Comparison of ENCODE assay signal across 14 mouse cellular contexts in the genomic region with DNA sequence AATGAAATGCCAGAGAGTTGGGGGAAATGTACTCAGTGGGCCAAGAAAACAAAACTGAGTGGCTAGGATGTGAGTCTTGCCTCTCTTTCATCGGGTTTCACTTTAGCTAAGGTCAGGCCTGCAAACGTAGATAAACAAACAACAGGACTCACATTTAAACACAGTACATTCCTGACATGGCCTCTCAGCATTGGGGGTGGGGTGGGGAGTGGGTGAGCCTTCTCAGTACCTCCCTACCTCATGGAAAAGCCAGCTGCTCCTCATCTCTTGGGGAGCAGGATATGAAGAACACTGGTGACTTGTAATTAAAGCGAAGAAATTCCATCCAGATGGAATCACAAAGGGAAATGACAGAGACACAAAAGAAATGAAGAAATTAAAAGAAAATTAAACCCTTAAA.
DNase-seq lines count a peak whose midpoint lies in the region; ATAC-seq and TF ChIP-seq lines count a peak whose summit lies in the region.
"Had no signal": no experiment of that assay in that cellular context is flagged by ENCODE, and none has a peak within 500 bp of the region (broad histone marks: within the 10 kb centered on the region; RNA-seq: fewer than 3 reads in every experiment).

No protein-coding gene starts in this region.

- 26% methylated on average over 3 of the region's 3 CpGs for WGBS in kidney, embryonic 15.5 days
- 26% methylated on average over 3 of the region's 3 CpGs for WGBS in lung, embryonic 16.5 days

- H3K36me3 ChIP-seq in kidney, embryonic 15.5 days = no peaks in the 10 kb centered on the region
- no peaks in the 10 kb centered on the region for H3K36me3 ChIP-seq in lung, embryonic 16.5 days (ENCODE audit: control insufficient read depth, insufficient read depth, low read length)
- H3K36me3 ChIP-seq: embryonic facial prominence, embryonic 13.5 days; heart, embryonic 15.5 days; liver, embryonic 12.5 days had no signal

- no peaks in the 10 kb centered on the region for H3K27me3 ChIP-seq in kidney, embryonic 15.5 days
- no peaks in the 10 kb centered on the region for H3K27me3 ChIP-seq in lung, embryonic 16.5 days (ENCODE audit: control insufficient read depth, insufficient read depth, low read depth, low read length)
- H3K27me3 ChIP-seq: embryonic facial prominence, embryonic 13.5 days; heart, embryonic 15.5 days; liver, embryonic 12.5 days had no signal

- H3K9me3 ChIP-seq in kidney, embryonic 15.5 days (replicated peaks) = no peaks in the 10 kb centered on the region
- no peaks in the 10 kb centered on the region for H3K9me3 ChIP-seq in lung, embryonic 16.5 days (ENCODE audit: control insufficient read depth, low read length)
- H3K9me3 ChIP-seq: embryonic facial prominence, embryonic 13.5 days; heart, embryonic 15.5 days; liver, embryonic 12.5 days had no signal

- peak; percentile 79 for ATAC-seq in kidney, embryonic 15.5 days (replicated peaks; ENCODE audit: low FRiP score)
- ATAC-seq in lung, embryonic 16.5 days (ENCODE audit: low read depth) = peak; percentile 59; the same call in 1 of the 2 replicates
- ATAC-seq: forebrain, embryonic 14.5 days; liver, embryonic 12.5 days had no signal

- H3K27ac ChIP-seq in gastrocnemius, adult 2 months = 0 out of 2 replicates have a peak overlapping the region, but pooled peaks have one; percentile 1
- peak overlapping the region; percentile 27; the same call in 1 of the 2 replicates for H3K27ac ChIP-seq in kidney, embryonic 15.5 days
- peak overlapping the region; percentile 16; the same call in 1 of the 2 replicates for H3K27ac ChIP-seq in lung, embryonic 16.5 days (ENCODE audit: low read length)
- H3K27ac ChIP-seq: embryonic facial prominence, embryonic 13.5 days; heart, embryonic 15.5 days; liver, embryonic 12.5 days had no signal

- no peak for TF ChIP-seq CTCF in gastrocnemius, adult 2 months (IDR thresholded peaks at IDR 0.05)

- H3K4me1 ChIP-seq in kidney, embryonic 15.5 days = no peaks in the 10 kb centered on the region
- peaks cover 4% of the 10 kb centered on the region for H3K4me1 ChIP-seq in lung, embryonic 16.5 days (replicated peaks; ENCODE audit: control insufficient read depth, insufficient read depth, low read length)
- H3K4me1 ChIP-seq: heart, embryonic 15.5 days; liver, embryonic 12.5 days had no signal

- H3K4me2 ChIP-seq in kidney, embryonic 15.5 days = no peak overlapping the region
- H3K4me2 ChIP-seq in lung, embryonic 16.5 days (ENCODE audit: low read depth, low read length) = no peak overlapping the region
- H3K4me2 ChIP-seq: embryonic facial prominence, embryonic 13.5 days; heart, embryonic 15.5 days; liver, embryonic 12.5 days; midbrain, embryonic 11.5 days had no signal

- H3K4me3 ChIP-seq in gastrocnemius, adult 2 months = no peak overlapping the region
- no peak overlapping the region for H3K4me3 ChIP-seq in kidney, embryonic 15.5 days (replicated peaks)
- no peak overlapping the region for H3K4me3 ChIP-seq in lung, embryonic 16.5 days (ENCODE audit: low read length)
- H3K4me3 ChIP-seq: embryonic facial prominence, embryonic 13.5 days; heart, embryonic 15.5 days; liver, embryonic 12.5 days had no signal

- intact Hi-C loops in gastrocnemius, adult 2 months (cut with DNase I) = no loop called here

- no peak overlapping the region for H3K9ac ChIP-seq in kidney, embryonic 15.5 days
- H3K9ac ChIP-seq in lung, embryonic 16.5 days (ENCODE audit: low read length) = no peak overlapping the region
- H3K9ac ChIP-seq: embryonic facial prominence, embryonic 13.5 days; heart, embryonic 15.5 days; liver, embryonic 12.5 days had no signal

- DNase-seq in gastrocnemius, adult 2 months = peak; percentile 19
- no peak for DNase-seq in gastrocnemius, postnatal 4 days (ENCODE audit: low spot score in 2 of 2)
- no peak for DNase-seq in kidney, adult 11 months
- peak; percentile 14 for DNase-seq in NIH3T3 (ENCODE audit: low read depth)
- no peak for DNase-seq in neural tube, embryonic 10.5 days (ENCODE audit: extremely low spot score, low spot score)
- no peak for DNase-seq in left cerebral cortex, adult 8-10 months (ENCODE audit: low spot score in 2 of 2)
- DNase-seq: cerebellum, adult 2 months had no signal

Comparison
In these comparisons a context has a peak if more than half of its experiments do, and no peak if none do; other contexts are left out.
1. DNase-seq: peak in gastrocnemius, adult 2 months (single experiment) and NIH3T3 (single experiment); none in gastrocnemius, postnatal 4 days (0 of 2), kidney, adult 11 months (single experiment), neural tube, embryonic 10.5 days (single experiment) and left cerebral cortex, adult 8-10 months (0 of 2).
2. Peak in every context shown above with its lines, with median percentiles within 50 percentile points of each other: H3K27ac ChIP-seq.